Mouse (Mus musculus): ENCODE measurements around the gene Matn4. TPM values are rescaled to one million over a fixed set of nuclear protein-coding genes. Genes with fewer than 3 reads are reported as not detected.

Gene Matn4
- polyA plus RNA-seq, 1 experiment: 0.82 TPM

DNA sequence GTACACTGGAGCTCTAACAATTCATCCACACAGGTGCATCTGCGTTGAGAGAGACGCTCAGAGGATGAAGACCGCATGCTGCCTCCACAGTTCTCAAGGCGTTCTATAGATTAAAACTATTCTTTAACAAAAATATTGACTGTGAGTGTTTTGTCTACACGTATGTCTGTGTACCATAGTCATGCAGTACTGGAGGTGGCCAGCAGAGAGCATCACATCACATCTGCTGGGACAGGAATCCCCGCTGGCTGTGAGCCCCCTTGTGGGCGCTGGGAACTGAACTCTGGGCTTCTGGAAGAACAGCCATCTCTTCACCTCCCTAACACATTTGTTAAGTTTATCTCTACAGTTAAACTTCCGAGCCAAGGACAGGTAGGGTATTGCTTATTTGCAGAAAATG lies 23.2 kb downstream of the Matn4 start:
- no peaks in the 10 kb centered on the region for H3K4me1 ChIP-seq (ENCODE audit: control insufficient read depth, insufficient read depth, insufficient read length)
- no peak overlapping the region for H3K27ac ChIP-seq (ENCODE audit: insufficient read depth, low read length)
- H3K36me3 ChIP-seq (ENCODE audit: control insufficient read depth, insufficient read depth, low read length): no peaks in the 10 kb centered on the region
- H3K4me3 ChIP-seq (ENCODE audit: extremely low read depth, insufficient read depth, insufficient read length): no peak overlapping the region
- TF ChIP-seq POLR2A (IDR thresholded peaks at IDR 0.05; ENCODE audit: low read depth, low read length): no peak
- no peak for TF ChIP-seq CTCF (IDR thresholded peaks at IDR 0.05; ENCODE audit: extremely low read depth, insufficient read depth, insufficient read length, insufficient replicate concordance)
- no peak for DNase-seq (ENCODE audit: low read depth in 1 of 2, low spot score in 2 of 2)
- 87% methylated on average over 8 of the region's 8 CpGs for WGBS
- no peaks in the 10 kb centered on the region for H3K27me3 ChIP-seq (ENCODE audit: control insufficient read depth, insufficient read depth, low read length)

- Histone ChIP-seq H3K27ac (ENCODE audit: insufficient read depth, low read length) (no peak overlapping the region), H3K36me3 (ENCODE audit: control insufficient read depth, insufficient read depth, low read length) (no peaks in the 10 kb centered on the region), H3K4me1 (ENCODE audit: control insufficient read depth, insufficient read depth, insufficient read length) (peaks cover 6% of the 10 kb centered on the region; the same call in 1 of the 2 replicates), H3K4me3 (ENCODE audit: extremely low read depth, insufficient read depth, insufficient read length) (no peak overlapping the region), H3K27me3 (ENCODE audit: control insufficient read depth, insufficient read depth, low read length) (no peaks in the 10 kb centered on the region)
- DNase-seq (ENCODE audit: low read depth in 1 of 2, low spot score in 2 of 2): no peak
- TF ChIP-seq CTCF (IDR thresholded peaks at IDR 0.05; ENCODE audit: extremely low read depth, insufficient read depth, insufficient read length, insufficient replicate concordance) (no peak), POLR2A (IDR thresholded peaks at IDR 0.05; ENCODE audit: low read depth, low read length) (no peak)
- 85% methylated on average over 15 of the region's 15 CpGs for WGBS
Measured at GRCm38 (mm10) chr2:164377478-164378426, 27.2 kb downstream of the Matn4 start.

DNA sequence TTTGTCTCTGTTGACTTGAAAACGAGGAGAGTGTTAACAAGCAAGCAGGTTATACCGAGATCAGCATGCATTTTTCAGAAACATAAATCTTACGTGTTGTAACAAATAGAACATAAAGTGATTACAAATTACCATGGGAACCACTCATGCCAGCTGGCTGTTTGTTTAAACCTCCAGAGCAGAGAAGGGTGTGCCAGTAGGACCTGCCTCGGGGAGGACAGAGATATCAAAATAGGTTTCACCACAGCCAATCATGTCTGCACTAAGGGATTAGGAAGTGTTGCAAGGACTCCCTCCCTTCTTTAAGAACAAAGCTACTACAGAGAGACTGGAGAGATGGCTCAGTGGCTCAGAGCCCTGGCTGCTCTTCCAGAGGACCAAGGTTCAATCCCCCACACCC lies 31.8 kb downstream of the Matn4 start:
- WGBS: 30% methylated on average over 4 of the region's 4 CpGs
- H3K4me3 ChIP-seq (ENCODE audit: extremely low read depth, insufficient read depth, insufficient read length): no peak overlapping the region
- H3K36me3 ChIP-seq (ENCODE audit: control insufficient read depth, insufficient read depth, low read length): no peaks in the 10 kb centered on the region
- H3K4me1 ChIP-seq (ENCODE audit: control insufficient read depth, insufficient read depth, insufficient read length): peaks cover 12% of the 10 kb centered on the region
- TF ChIP-seq CTCF (IDR thresholded peaks at IDR 0.05; ENCODE audit: extremely low read depth, insufficient read depth, insufficient read length, insufficient replicate concordance) (no peak), POLR2A (IDR thresholded peaks at IDR 0.05; ENCODE audit: low read depth, low read length) (no peak)
- no peak overlapping the region; the same call in 1 of the 2 replicates for H3K27ac ChIP-seq (ENCODE audit: insufficient read depth, low read length)
- no peaks in the 10 kb centered on the region for H3K27me3 ChIP-seq (ENCODE audit: control insufficient read depth, insufficient read depth, low read length)
- DNase-seq (ENCODE audit: low read depth in 1 of 2, low spot score in 2 of 2): no peak

GRCm38 (mm10) chr2:164372408-164373053 lies 32.4 kb downstream of the Matn4 start:
- Histone ChIP-seq H3K27me3 (ENCODE audit: control insufficient read depth, insufficient read depth, low read length) (no peaks in the 10 kb centered on the region), H3K27ac (ENCODE audit: insufficient read depth, low read length) (no peak overlapping the region), H3K4me1 (ENCODE audit: control insufficient read depth, insufficient read depth, insufficient read length) (peaks cover 12% of the 10 kb centered on the region), H3K4me3 (ENCODE audit: extremely low read depth, insufficient read depth, insufficient read length) (no peak overlapping the region), H3K36me3 (ENCODE audit: control insufficient read depth, insufficient read depth, low read length) (no peaks in the 10 kb centered on the region)
- no peak for DNase-seq (ENCODE audit: low read depth in 1 of 2, low spot score in 2 of 2)
- 7% methylated on average over 3 of the region's 3 CpGs for WGBS
- TF ChIP-seq POLR2A (IDR thresholded peaks at IDR 0.05; ENCODE audit: low read depth, low read length): no peak
- no peak for TF ChIP-seq CTCF (IDR thresholded peaks at IDR 0.05; ENCODE audit: extremely low read depth, insufficient read depth, insufficient read length, insufficient replicate concordance)

DNA sequence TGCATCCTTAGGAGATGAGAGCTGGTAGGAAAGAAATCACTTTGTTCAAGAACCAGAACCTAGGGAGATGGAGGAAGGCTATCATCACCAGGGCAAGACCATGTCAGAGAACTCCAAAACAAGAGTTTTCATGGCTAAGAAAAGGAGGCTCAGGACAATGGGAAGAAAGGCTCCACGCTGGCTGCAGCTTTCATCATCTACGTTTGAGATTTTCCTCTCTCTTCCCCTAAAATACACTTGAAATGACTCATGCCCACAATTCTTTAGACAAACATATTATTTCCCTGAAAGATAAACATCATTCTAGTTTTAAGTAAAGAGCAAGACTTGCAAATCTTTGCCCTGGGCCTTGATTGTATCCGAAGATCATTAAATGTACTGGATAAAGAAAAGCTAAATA lies 33.6 kb downstream of the Matn4 start:
- 91% methylated on average over 3 of the region's 3 CpGs for WGBS
- no peaks in the 10 kb centered on the region for H3K27me3 ChIP-seq (ENCODE audit: control insufficient read depth, insufficient read depth, low read length)
- H3K27ac ChIP-seq (ENCODE audit: insufficient read depth, low read length): no peak overlapping the region
- no peaks in the 10 kb centered on the region for H3K36me3 ChIP-seq (ENCODE audit: control insufficient read depth, insufficient read depth, low read length)
- H3K4me1 ChIP-seq (ENCODE audit: control insufficient read depth, insufficient read depth, insufficient read length): peaks cover 19% of the 10 kb centered on the region
- no peak overlapping the region for H3K4me3 ChIP-seq (ENCODE audit: extremely low read depth, insufficient read depth, insufficient read length)
- no peak for TF ChIP-seq CTCF (IDR thresholded peaks at IDR 0.05; ENCODE audit: extremely low read depth, insufficient read depth, insufficient read length, insufficient replicate concordance)
- TF ChIP-seq POLR2A (IDR thresholded peaks at IDR 0.05; ENCODE audit: low read depth, low read length): no peak
- no peak for DNase-seq (ENCODE audit: low read depth in 1 of 2, low spot score in 2 of 2)

DNA sequence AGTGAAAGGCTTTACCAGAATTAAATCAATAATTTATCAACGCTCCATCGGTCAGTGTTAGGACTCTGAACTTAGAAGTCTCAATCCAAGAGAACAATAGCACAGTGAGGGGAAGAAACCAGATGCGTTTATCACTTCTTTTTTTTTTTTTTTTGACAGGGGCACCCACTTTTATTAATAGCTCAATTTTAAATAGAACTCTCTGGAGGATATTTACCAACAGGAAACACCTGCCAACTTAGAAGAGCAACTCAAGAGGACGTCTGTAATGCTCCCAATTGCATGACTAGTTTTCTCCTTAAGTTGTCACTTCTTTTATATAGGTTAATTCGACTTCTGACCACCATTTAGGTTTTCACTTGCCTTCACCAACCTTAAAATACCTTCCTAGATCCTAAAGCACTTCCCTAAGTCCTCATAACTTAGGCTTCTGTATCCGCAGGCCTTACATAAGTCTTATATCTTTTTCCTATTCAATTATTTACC lies 36.3 kb downstream of the Matn4 start:
- H3K4me1 ChIP-seq (ENCODE audit: control insufficient read depth, insufficient read depth, insufficient read length): peaks cover 18% of the 10 kb centered on the region
- no peak overlapping the region for H3K4me3 ChIP-seq (ENCODE audit: extremely low read depth, insufficient read depth, insufficient read length)
- H3K27me3 ChIP-seq (ENCODE audit: control insufficient read depth, insufficient read depth, low read length): no peaks in the 10 kb centered on the region
- no peak overlapping the region for H3K27ac ChIP-seq (ENCODE audit: insufficient read depth, low read length)
- no peaks in the 10 kb centered on the region for H3K36me3 ChIP-seq (ENCODE audit: control insufficient read depth, insufficient read depth, low read length)
- no peak for DNase-seq (ENCODE audit: low read depth in 1 of 2, low spot score in 2 of 2)
- 30% methylated on average over 6 of the region's 6 CpGs for WGBS
- TF ChIP-seq CTCF (IDR thresholded peaks at IDR 0.05; ENCODE audit: extremely low read depth, insufficient read depth, insufficient read length, insufficient replicate concordance): no peak
- TF ChIP-seq POLR2A (IDR thresholded peaks at IDR 0.05; ENCODE audit: low read depth, low read length): no peak
